Mouse (Mus musculus) cerebellum, adult 11-12 months (tissue): ENCODE data around the gene Numbl.
A peak's percentile ranks its signal among the peaks of the same experiment; 100 is the strongest.

Experiments
- DNase-seq: peaks from one replicate; pipeline ENCODE4 v3.0.0; 2022

Numbl gene

DNA sequence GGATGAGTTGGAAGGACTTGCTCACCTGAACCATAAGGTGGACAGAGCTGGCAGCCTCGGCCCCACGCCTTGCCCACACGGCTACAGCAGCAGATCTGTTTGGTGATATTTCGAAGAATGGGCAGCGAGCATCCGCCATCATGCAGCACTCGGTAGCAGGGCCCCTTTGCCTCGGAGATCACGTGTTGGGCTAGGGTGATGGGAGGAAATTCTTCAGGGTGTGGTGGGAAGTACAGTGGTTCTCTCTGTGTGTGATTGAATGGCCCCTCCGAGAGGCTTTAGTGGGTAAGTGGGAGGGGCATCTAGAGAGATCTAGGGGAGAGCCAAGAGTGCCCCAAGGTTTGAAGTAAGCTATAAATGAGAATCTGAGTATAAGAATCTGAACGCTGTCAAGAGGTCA is 69.9 kb downstream of the Numbl start:
- DNase-seq: no peak

GRCm38 (mm10) chr7:27328648-27329047 is 70.4 kb downstream of the Numbl start:
- DNase-seq: peak; percentile 56

DNA sequence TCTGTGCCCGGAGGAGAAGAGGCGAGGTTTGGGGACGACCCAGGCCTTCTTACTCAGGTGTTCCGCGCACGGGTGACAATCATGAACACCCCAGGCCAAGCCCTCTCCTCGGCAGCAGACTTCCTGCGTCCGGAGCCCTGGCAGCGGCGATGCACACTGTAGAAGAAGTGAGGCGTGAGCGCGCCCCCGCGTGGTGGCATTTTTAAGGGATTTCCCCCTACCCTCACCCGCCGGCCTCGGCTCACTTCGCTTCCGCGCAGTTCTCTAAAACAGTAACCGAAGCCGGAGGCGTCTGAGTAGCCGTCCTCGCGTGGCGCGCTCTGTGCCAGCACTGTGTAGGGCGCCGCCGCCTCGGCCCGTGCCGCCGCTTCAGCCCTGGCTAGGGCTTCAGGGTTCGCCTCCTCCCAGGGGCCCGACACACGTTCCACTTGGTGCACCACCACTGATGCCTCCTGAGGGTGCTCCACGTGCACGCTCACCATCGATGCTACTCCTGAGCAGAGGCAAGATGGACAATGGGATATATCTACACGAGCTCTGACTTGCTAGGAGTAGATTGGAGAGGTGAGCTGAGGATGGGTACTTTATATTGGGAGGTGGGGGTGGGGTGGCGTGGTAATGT is 71.2 kb downstream of the Numbl start:
- peak; percentile 67 for DNase-seq

DNA sequence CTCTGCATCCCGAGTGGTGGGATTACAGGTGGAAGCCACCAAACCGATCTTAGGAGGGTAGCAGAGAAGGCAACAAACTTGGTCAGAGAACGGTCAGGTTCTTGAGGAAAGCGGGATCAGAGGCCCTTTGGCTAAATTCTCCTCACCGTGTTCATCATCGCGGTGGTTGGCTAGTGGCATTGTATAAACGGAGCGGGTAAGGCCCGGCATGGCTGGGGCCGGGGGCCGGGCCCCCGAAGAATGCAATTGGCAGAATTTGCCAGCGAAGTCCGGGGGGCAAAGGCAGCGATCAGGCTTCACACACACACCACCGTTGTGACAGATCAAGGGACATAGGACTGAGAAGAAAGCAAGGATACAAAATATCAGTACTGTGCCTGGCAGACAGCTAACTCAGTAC is 71.7 kb downstream of the Numbl start:
- no peak for DNase-seq

- DNase-seq: peak; percentile 59
Measured at GRCm38 (mm10) chr7:27330709-27331540, 72.7 kb downstream of the Numbl start.

GRCm38 (mm10) chr7:27331541-27331851 is 73.3 kb downstream of the Numbl start:
- no peak for DNase-seq
